Mouse (Mus musculus): ENCODE data around the gene Tril.

DNA sequence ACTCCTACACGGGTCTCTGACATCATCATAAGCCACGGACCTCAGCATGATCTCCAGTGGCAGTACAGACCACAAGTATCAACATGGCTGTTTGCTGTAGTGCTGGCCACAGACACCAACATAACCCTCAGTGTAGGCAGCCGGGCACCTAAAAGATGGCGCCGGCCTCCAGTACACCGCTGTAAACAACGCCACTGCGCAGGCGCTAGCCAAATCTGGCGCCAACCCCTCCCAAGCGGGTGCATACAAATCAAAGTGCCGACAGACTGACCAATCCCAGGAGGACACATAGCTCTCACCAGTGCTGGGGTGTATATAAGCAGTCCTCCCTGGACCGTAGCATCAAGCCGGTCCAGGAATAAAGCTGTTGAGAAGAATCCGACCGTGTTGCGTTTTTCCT is 24.0 kb upstream of the Tril start:
- peak; percentile 57; the same call in 1 of the 2 replicates for TF ChIP-seq POLR2A (IDR thresholded peaks at IDR 0.05; ENCODE audit: control insufficient read depth, low read depth, low read length)
- TF ChIP-seq CTCF (IDR thresholded peaks at IDR 0.05; ENCODE audit: control insufficient read depth, insufficient read depth, insufficient replicate concordance, low read depth, low read length) = no peak
